Mouse (Mus musculus): ENCODE data around the gene B230307C23Rik. TPM values are rescaled to one million over a fixed set of nuclear protein-coding genes. Genes with fewer than 3 reads are reported as not detected.
A peak's percentile ranks its signal among the peaks of the same experiment; 100 is the strongest.
"Not testable (repeated sequence)": the region's sequence is repeated elsewhere in the genome, so short reads cannot be mapped to it uniquely, and the experiment has no call there.

Gene B230307C23Rik
- polyA plus RNA-seq, 1 experiment from 2014 or later = 17.0 TPM

GRCm38 (mm10) chr16:97962151-97962948 is 34.8 kb upstream of the B230307C23Rik start, which contains the start of the genes C2cd2 and Zbtb21:
C2cd2 (minus strand) TSS chr16:97962598.
Zbtb21 (minus strand) TSS chr16:97962622.
- peak within 1 kb of the TSS; percentile 89 for H3K9ac ChIP-seq
- peaks cover 65% of the 10 kb centered on the region for H3K4me1 ChIP-seq (replicated peaks)
- ATAC-seq (ENCODE audit: low read depth) (peak; percentile 97), DNase-seq (peak; percentile 92)
- under 1% methylated on average over 78 of the region's 78 CpGs for WGBS (ENCODE audit: insufficient replicate concordance)
- H3K27ac ChIP-seq = peak within 1 kb of the TSS; percentile 93
- H3K27me3 ChIP-seq = no peaks in the 10 kb centered on the region
- peak within 1 kb of the TSS; percentile 79 for H3K4me3 ChIP-seq (replicated peaks)
- no peaks in the 10 kb centered on the region for H3K9me3 ChIP-seq (replicated peaks)
- H3K4me2 ChIP-seq = peak within 1 kb of the TSS; percentile 96
- H3K36me3 ChIP-seq = no peaks in the 10 kb centered on the region

GRCm38 (mm10) chr16:97963956-97964540 is 33.1 kb upstream of the B230307C23Rik start:
- ATAC-seq (ENCODE audit: low read depth) = no peak
- Histone ChIP-seq H3K36me3 (no peaks in the 10 kb centered on the region), H3K9ac (no peak overlapping the region), H3K4me2 (no peak overlapping the region), H3K4me3 (replicated peaks) (no peak overlapping the region), H3K27me3 (no peaks in the 10 kb centered on the region), H3K9me3 (replicated peaks) (no peaks in the 10 kb centered on the region), H3K27ac (no peak overlapping the region), H3K4me1 (replicated peaks) (peaks cover 49% of the 10 kb centered on the region)
- WGBS (ENCODE audit: insufficient replicate concordance) = 49% methylated on average over 3 of the region's 3 CpGs
- DNase-seq = no peak

- ATAC-seq (ENCODE audit: low read depth) = peak; percentile 87
Observed at GRCm38 (mm10) chr16:97977277-97977676, 19.8 kb upstream of the B230307C23Rik start.

GRCm38 (mm10) chr16:97977722-97978121 is 19.4 kb upstream of the B230307C23Rik start:
- ATAC-seq (ENCODE audit: low read depth) = peak; percentile 68; the same call in 1 of the 2 replicates
- H3K4me2 ChIP-seq = no peak overlapping the region

More at GRCm38 (mm10) chr16:97977277-97977676, 19.8 kb upstream of the B230307C23Rik start:
- DNase-seq = no peak
- Histone ChIP-seq H3K27ac (peak overlapping the region; percentile 58; the same call in 1 of the 2 replicates), H3K4me1 (replicated peaks) (peaks cover 18% of the 10 kb centered on the region), H3K36me3 (no peaks in the 10 kb centered on the region), H3K4me2 (no peak overlapping the region), H3K4me3 (replicated peaks) (no peak overlapping the region), H3K9ac (no peak overlapping the region), H3K9me3 (replicated peaks) (no peaks in the 10 kb centered on the region), H3K27me3 (no peaks in the 10 kb centered on the region)
- WGBS (ENCODE audit: insufficient replicate concordance) = 28% methylated on average over 1 of the region's 1 CpGs

DNA sequence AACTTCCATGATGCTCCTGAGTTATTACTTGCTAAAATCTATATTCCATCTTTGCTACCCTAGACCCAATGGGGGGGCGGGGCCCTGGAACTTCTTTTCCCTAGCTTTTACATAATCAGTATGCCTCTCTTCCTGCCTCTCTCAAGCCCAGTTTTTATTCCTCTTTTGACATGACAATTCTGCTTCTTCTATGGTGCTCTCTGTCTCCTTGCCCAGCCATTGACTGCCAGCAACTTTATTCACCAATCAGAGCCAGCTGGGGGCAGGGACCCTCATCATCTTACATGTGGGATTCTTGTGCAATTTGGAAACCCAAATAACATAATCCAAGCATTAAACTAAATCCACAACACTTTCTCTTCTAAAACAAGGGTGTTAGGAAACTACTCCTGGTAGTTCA is 15.8 kb upstream of the B230307C23Rik start:
- H3K4me1 ChIP-seq (replicated peaks) = peaks cover 17% of the 10 kb centered on the region
- no peak overlapping the region for H3K4me2 ChIP-seq
- H3K9ac ChIP-seq = no peak overlapping the region
- no peak for ATAC-seq (ENCODE audit: low read depth)
- H3K9me3 ChIP-seq (replicated peaks) = no peaks in the 10 kb centered on the region
- H3K4me3 ChIP-seq (replicated peaks) = no peak overlapping the region
- 52% methylated on average over 1 of the region's 1 CpGs for whole genome bisulfite sequencing (ENCODE audit: insufficient replicate concordance)
- no peak for DNase-seq
- no peaks in the 10 kb centered on the region for H3K27me3 ChIP-seq
- H3K36me3 ChIP-seq = no peaks in the 10 kb centered on the region
- H3K27ac ChIP-seq = no peak overlapping the region

More at GRCm38 (mm10) chr16:97977722-97978121, 19.4 kb upstream of the B230307C23Rik start:
- Histone ChIP-seq H3K4me3 (replicated peaks) (no peak overlapping the region), H3K4me1 (replicated peaks) (peaks cover 18% of the 10 kb centered on the region), H3K27ac (no peak overlapping the region), H3K9ac (no peak overlapping the region), H3K27me3 (no peaks in the 10 kb centered on the region), H3K9me3 (replicated peaks) (no peaks in the 10 kb centered on the region), H3K36me3 (no peaks in the 10 kb centered on the region)
- DNase-seq = no peak
- 59% methylated on average over 3 of the region's 3 CpGs for WGBS (ENCODE audit: insufficient replicate concordance)

DNA sequence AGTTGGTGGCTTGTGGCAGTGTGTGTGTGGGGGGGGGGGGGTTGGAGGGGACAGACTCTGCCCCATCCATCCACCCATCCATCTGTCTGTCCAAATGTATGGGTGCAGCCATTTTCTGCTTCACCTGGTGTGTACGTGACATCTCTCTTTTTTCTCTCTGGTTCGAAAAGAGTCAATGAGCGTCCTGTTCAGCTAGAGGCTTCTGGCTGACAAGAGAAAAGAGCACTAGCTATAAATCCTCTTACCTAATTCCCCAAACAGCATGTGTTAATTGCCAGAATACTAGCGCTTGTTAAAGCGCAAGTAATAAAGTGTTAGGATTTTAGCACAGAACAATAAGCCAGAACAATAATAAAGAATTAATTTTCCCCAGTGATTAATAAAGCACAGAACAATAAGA is 12.5 kb upstream of the B230307C23Rik start:
- ATAC-seq (ENCODE audit: low read depth) = no peak
- DNase-seq = no peak
- Histone ChIP-seq H3K36me3 (no peaks in the 10 kb centered on the region), H3K9me3 (replicated peaks) (no peaks in the 10 kb centered on the region), H3K4me3 (replicated peaks) (no peak overlapping the region), H3K27me3 (no peaks in the 10 kb centered on the region), H3K9ac (no peak overlapping the region), H3K4me1 (replicated peaks) (no peaks in the 10 kb centered on the region), H3K4me2 (no peak overlapping the region), H3K27ac (no peak overlapping the region)
- 75% methylated on average over 5 of the region's 5 CpGs for WGBS (ENCODE audit: insufficient replicate concordance)

- Histone ChIP-seq H3K27me3 (no peaks in the 10 kb centered on the region), H3K9me3 (replicated peaks) (no peaks in the 10 kb centered on the region), H3K4me1 (replicated peaks) (peaks cover 12% of the 10 kb centered on the region), H3K4me2 (no peak overlapping the region), H3K36me3 (no peaks in the 10 kb centered on the region), H3K27ac (no peak overlapping the region), H3K9ac (no peak overlapping the region), H3K4me3 (replicated peaks) (no peak overlapping the region)
- DNase-seq = no peak
- WGBS (ENCODE audit: insufficient replicate concordance) = 40% methylated on average over 2 of the region's 2 CpGs
- no peak for ATAC-seq (ENCODE audit: low read depth)
Observed at GRCm38 (mm10) chr16:97991517-97991916, 5.6 kb upstream of the B230307C23Rik start.

GRCm38 (mm10) chr16:97992477-97992876 is 4.6 kb upstream of the B230307C23Rik start:
- 58% methylated on average over 3 of the region's 3 CpGs for WGBS (ENCODE audit: insufficient replicate concordance)
- peaks cover 14% of the 10 kb centered on the region for H3K4me1 ChIP-seq (replicated peaks)
- not testable (repeated sequence) for H3K27me3 ChIP-seq; ATAC-seq (ENCODE audit: low read depth); DNase-seq; H3K36me3 ChIP-seq; H3K4me3 ChIP-seq (replicated peaks); H3K4me2 ChIP-seq; H3K27ac ChIP-seq; H3K9ac ChIP-seq; H3K9me3 ChIP-seq (replicated peaks)

DNA sequence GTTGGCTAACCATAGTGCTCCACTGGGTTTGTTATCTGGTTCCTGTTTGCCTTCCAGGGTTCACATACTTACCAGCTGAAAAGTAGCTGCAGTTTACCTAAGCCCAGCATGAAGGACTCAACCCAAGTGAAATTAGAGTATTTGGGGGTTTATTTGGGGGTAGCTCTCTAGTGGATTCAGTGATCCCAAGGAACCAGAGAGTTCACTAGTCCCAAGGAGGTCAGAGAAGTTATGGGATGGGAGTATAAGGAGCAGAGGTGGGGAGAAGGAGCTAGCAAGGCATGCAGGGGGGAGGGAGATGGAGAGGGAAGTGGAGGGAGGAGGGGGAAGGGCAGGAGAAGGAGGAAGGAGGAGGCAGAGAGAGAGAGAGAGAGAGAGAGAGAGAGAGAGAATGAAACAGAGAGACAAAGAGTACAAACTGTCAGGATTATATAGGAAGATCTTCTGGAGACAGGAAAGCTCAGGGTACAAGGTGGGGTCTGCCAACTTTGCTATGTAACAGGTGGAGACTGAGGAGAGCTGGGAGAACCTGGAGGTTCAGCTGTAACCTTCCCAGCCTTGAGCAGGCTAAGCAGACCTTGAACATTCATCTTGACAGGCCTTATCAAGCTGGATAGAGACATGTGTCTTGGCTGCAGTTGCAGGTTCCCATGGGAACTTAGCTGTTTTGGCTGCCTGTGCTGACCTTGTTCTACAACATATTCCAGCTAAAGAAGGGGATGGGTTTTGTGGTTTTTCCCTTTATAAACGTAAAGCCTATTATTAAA is 1.1 kb upstream of the B230307C23Rik start:
- no peak for DNase-seq
- ATAC-seq (ENCODE audit: low read depth) = no peak
- Histone ChIP-seq H3K4me1 (replicated peaks) (peaks cover 30% of the 10 kb centered on the region), H3K4me2 (peak overlapping the region; percentile 78), H3K27ac (peak overlapping the region; percentile 80), H3K27me3 (no peaks in the 10 kb centered on the region), H3K9ac (peak overlapping the region; percentile 73), H3K36me3 (peaks cover 20% of the 10 kb centered on the region), H3K4me3 (replicated peaks) (peak overlapping the region; percentile 73), H3K9me3 (replicated peaks) (no peaks in the 10 kb centered on the region)
- 5% methylated on average over 1 of the region's 1 CpGs for WGBS (ENCODE audit: insufficient replicate concordance)

- peak; percentile 40 for ATAC-seq (ENCODE audit: low read depth)
- WGBS (ENCODE audit: insufficient replicate concordance) = 0% methylated on average over 8 of the region's 8 CpGs
- Histone ChIP-seq H3K36me3 (peaks cover 28% of the 10 kb centered on the region), H3K27ac (peak overlapping the region; percentile 80), H3K4me1 (replicated peaks) (peaks cover 30% of the 10 kb centered on the region), H3K9ac (peak overlapping the region; percentile 73), H3K4me3 (replicated peaks) (peak overlapping the region; percentile 73), H3K4me2 (peak overlapping the region; percentile 78)
- H3K9me3 ChIP-seq (replicated peaks); DNase-seq; H3K27me3 ChIP-seq: not testable (repeated sequence)
Observed at GRCm38 (mm10) chr16:97997383-97997731, 242 bp downstream of the B230307C23Rik start.

- Histone ChIP-seq H3K36me3 (peaks cover 32% of the 10 kb centered on the region), H3K9me3 (replicated peaks) (0 out of 2 replicates have a peak, but pooled peaks cover 8% of the 10 kb centered on the region), H3K4me1 (replicated peaks) (no peaks in the 10 kb centered on the region), H3K27ac (no peak overlapping the region), H3K27me3 (no peaks in the 10 kb centered on the region), H3K4me3 (replicated peaks) (no peak overlapping the region), H3K4me2 (no peak overlapping the region), H3K9ac (no peak overlapping the region)
- WGBS (ENCODE audit: insufficient replicate concordance) = 66% methylated on average over 3 of the region's 3 CpGs
- ATAC-seq (ENCODE audit: low read depth) = no peak
- DNase-seq = no peak
Observed at GRCm38 (mm10) chr16:98022081-98022480, 25.0 kb downstream of the B230307C23Rik start.
